Mouse (Mus musculus): Measurements from ENCODE around the gene Mxra7. TPM values are rescaled to one million over a fixed set of nuclear protein-coding genes. Genes with fewer than 3 reads are reported as not detected.

Mxra7 gene
- polyA plus RNA-seq, 1 experiment: 126 TPM

DNA sequence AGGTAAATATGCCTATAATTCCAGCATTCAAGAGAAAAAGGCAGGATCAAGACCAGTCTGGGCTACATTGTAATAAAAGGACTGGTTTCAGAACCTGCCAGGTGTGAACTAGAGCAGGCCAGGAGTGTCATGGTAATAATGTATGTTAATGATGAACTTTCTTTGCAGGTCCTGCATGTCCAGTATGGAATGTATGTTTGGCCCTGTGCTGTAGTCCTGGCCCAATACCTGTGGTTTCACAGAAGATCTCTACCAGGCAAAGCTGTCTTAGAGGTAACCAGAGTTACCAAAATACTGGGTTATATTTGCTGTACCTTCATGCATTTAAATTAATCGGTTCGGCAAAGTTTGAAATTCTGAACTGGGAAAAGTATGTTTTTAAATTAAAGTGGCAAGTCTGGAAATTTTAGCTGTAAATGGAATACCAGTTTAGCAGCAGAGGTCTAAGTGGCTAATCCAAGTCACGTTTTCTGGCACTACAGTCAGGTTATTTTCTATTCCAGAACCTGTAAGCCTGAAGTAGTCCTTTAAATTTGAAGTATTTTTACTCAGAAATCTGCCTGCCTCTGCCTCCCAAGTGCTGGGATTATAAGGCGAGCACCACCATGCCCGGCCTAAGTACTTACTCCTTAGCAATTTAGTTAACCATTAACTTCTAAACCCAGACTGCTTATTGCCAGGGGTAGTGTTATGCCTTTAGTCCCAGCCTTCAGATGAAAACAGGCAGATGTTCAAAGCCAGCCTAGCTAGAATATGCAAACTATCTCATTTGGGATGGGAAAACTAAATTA, 20.4 kb upstream of the Mxra7 start:
- Histone ChIP-seq H3K4me3 (no peak overlapping the region), H3K27me3 (ENCODE audit: control insufficient read depth, insufficient read depth, insufficient read length) (no peaks in the 10 kb centered on the region), H3K79me2 (ENCODE audit: control insufficient read depth, insufficient read depth) (peaks cover 45% of the 10 kb centered on the region), H3ac (ENCODE audit: control insufficient read depth, insufficient read length) (no peak overlapping the region), H3K36me3 (ENCODE audit: control insufficient read depth, insufficient read depth) (peaks cover 44% of the 10 kb centered on the region), H3K4me2 (ENCODE audit: low read depth) (peak overlapping the region; percentile 7)
- peak; percentile 19 for TF ChIP-seq POLR2AphosphoS2 (IDR thresholded peaks at IDR 0.05; ENCODE audit: insufficient read length, low read depth)
- no peak for TF ChIP-seq TCF3 (IDR thresholded peaks at IDR 0.05; ENCODE audit: insufficient read length, low read depth)

DNA sequence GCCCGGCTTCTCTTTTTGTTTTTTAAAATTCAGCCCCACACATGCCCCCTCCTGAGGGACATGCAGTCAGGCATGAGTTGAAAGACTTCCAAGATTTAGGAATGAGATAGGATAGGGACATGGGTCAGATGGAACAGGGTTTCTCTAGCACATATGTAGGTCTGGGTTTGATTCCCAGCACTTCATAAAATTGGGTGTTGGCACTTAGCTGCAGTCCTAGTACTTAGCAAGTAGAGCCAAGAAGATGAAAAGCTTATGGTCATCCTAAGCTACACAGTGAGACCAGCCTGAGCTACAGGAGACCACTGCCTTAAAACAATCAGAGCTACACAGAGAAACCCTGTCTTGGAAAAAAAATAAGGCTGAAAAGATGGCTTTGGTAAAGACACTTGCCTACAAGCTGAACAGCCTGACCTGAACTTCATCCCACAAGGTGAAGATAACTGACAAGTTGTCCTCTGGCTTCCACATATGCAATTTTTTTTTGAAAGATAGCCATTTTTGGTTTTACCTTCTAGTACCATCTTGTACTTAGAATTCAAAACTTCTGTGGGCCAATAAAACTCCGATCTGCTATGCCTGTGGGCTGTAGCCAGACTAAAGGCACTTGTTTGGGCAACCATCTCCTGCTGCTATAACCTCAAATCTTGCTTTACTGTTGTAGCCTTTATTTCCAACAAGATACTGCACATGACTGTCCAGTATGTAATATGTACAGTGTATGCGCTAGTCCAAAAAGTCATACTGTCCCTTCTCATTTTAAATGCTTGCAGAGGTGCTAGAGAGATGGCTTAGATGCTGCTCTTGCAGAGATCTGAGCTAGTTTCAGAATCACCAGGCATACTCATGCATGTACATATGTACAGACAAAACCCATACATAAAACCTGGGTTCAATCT, 19.6 kb upstream of the Mxra7 start:
- no peak overlapping the region for H3K4me3 ChIP-seq
- no peak for TF ChIP-seq TCF3 (IDR thresholded peaks at IDR 0.05; ENCODE audit: insufficient read length, low read depth)
- TF ChIP-seq TCF12 (IDR thresholded peaks at IDR 0.05; ENCODE audit: insufficient read depth, poor library complexity, severe bottlenecking): no peak
- no peak for TF ChIP-seq MYOG (IDR thresholded peaks at IDR 0.05; ENCODE audit: control insufficient read depth in 1 of 3, insufficient read depth in 1 of 3, insufficient read length in 2 of 3, low read depth in 2 of 3)
- no peak for TF ChIP-seq CEBPB (IDR thresholded peaks at IDR 0.05; ENCODE audit: insufficient read depth, poor library complexity, severe bottlenecking)
- TF ChIP-seq POLR2AphosphoS2 (IDR thresholded peaks at IDR 0.05; ENCODE audit: insufficient read length, low read depth): no peak
- TF ChIP-seq MYOD1 (IDR thresholded peaks at IDR 0.05; ENCODE audit: control insufficient read depth in 1 of 3, insufficient read length in 2 of 3, low read depth in 2 of 3): no peak
- no peak for TF ChIP-seq E2F4 (IDR thresholded peaks at IDR 0.05; ENCODE audit: insufficient read depth)
- no peak for TF ChIP-seq POLR2A (IDR thresholded peaks at IDR 0.05; ENCODE audit: insufficient read length, low read depth)
- no peak for TF ChIP-seq USF1 (IDR thresholded peaks at IDR 0.05; ENCODE audit: low read depth)
- TF ChIP-seq REST (IDR thresholded peaks at IDR 0.05; ENCODE audit: insufficient read depth, insufficient read length): no peak
- TF ChIP-seq SRF (IDR thresholded peaks at IDR 0.05; ENCODE audit: control insufficient read depth, insufficient read length, low read depth): no peak
- no peak for TF ChIP-seq MAX (IDR thresholded peaks at IDR 0.05; ENCODE audit: low read depth)
- H3K4me2 ChIP-seq (ENCODE audit: low read depth): no peak overlapping the region
- peaks cover 48% of the 10 kb centered on the region for H3K79me2 ChIP-seq (ENCODE audit: control insufficient read depth, insufficient read depth)
- no peak overlapping the region for H3ac ChIP-seq (ENCODE audit: control insufficient read depth, insufficient read length)
- H3K36me3 ChIP-seq (ENCODE audit: control insufficient read depth, insufficient read depth): peaks cover 44% of the 10 kb centered on the region
- no peaks in the 10 kb centered on the region for H3K27me3 ChIP-seq (ENCODE audit: control insufficient read depth, insufficient read depth, insufficient read length)

DNA sequence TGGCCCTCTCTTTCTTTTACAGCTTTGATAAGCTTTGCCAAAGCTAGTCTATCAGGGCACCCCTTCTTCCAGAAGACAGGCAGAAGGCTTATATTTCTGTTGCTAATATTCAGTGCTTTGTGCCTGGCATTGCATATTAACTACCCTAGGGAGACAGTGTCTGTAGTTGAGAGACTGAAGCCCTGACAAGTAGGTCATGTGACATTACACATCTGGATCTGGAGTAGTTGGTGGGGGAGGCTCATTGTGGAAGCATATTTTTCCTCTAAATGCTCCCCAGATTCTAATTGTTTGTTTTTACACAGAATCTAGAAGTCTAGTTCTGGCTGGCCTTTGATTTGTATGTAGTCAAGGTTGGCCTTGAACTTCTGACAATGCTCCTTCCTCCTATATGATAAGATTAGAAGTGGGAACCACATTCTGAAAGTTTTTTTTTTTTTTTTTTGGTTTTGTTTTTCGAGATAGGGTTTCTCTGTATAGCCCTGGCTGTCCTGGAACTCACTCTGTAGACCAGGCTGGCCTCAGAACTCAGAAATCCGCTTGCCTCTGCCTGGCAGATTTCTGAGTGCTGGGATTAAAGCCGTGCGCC, 18.8 kb upstream of the Mxra7 start:
- Histone ChIP-seq H3K36me3 (ENCODE audit: control insufficient read depth, insufficient read depth) (peaks cover 42% of the 10 kb centered on the region), H3K4me2 (ENCODE audit: low read depth) (no peak overlapping the region), H3K4me3 (no peak overlapping the region), H3K79me2 (ENCODE audit: control insufficient read depth, insufficient read depth) (peaks cover 51% of the 10 kb centered on the region), H3K27me3 (ENCODE audit: control insufficient read depth, insufficient read depth, insufficient read length) (no peaks in the 10 kb centered on the region), H3ac (ENCODE audit: control insufficient read depth, insufficient read length) (no peak overlapping the region)
- TF ChIP-seq USF1 (IDR thresholded peaks at IDR 0.05; ENCODE audit: low read depth) (peak; percentile 41), CEBPB (IDR thresholded peaks at IDR 0.05; ENCODE audit: insufficient read depth, poor library complexity, severe bottlenecking) (no peak)

GRCm38 (mm10) chr11:116843261-116844233, 15.7 kb upstream of the Mxra7 start, which contains the start of the genes Mettl23 and Jmjd6:
Gene Mettl23 (plus strand): TSS chr11:116843278.
Gene Jmjd6 (minus strand): TSS chr11:116843449.
- peak within 1 kb of the TSS; percentile 76 for H3ac ChIP-seq (ENCODE audit: control insufficient read depth, insufficient read length)
- H3K36me3 ChIP-seq (ENCODE audit: control insufficient read depth, insufficient read depth): peaks cover 33% of the 10 kb centered on the region
- peak within 1 kb of the TSS; percentile 93 for H3K4me3 ChIP-seq
- H3K27me3 ChIP-seq (ENCODE audit: control insufficient read depth, insufficient read depth, insufficient read length): no peaks in the 10 kb centered on the region
- H3K4me2 ChIP-seq (ENCODE audit: low read depth): peak within 1 kb of the TSS; percentile 98
- peaks cover 48% of the 10 kb centered on the region for H3K79me2 ChIP-seq (ENCODE audit: control insufficient read depth, insufficient read depth)
- TF ChIP-seq POLR2A (IDR thresholded peaks at IDR 0.05; ENCODE audit: insufficient read length, low read depth) (peak; percentile 50), SRF (IDR thresholded peaks at IDR 0.05; ENCODE audit: control insufficient read depth, insufficient read length, low read depth) (peak; percentile 74), CEBPB (IDR thresholded peaks at IDR 0.05; ENCODE audit: insufficient read depth, poor library complexity, severe bottlenecking) (no peak), POLR2AphosphoS2 (IDR thresholded peaks at IDR 0.05; ENCODE audit: insufficient read length, low read depth) (peak; percentile 85), E2F4 (IDR thresholded peaks at IDR 0.05; ENCODE audit: insufficient read depth) (peak; percentile 40), REST (IDR thresholded peaks at IDR 0.05; ENCODE audit: insufficient read depth, insufficient read length) (peak; percentile 23), USF1 (IDR thresholded peaks at IDR 0.05; ENCODE audit: low read depth) (no peak), MAX (IDR thresholded peaks at IDR 0.05; ENCODE audit: low read depth) (no peak), MYOG (IDR thresholded peaks at IDR 0.05; ENCODE audit: control insufficient read depth in 1 of 3, insufficient read depth in 1 of 3, insufficient read length in 2 of 3, low read depth in 2 of 3) (peak in 1 of 3 experiments; percentile 17), TCF3 (IDR thresholded peaks at IDR 0.05; ENCODE audit: insufficient read length, low read depth) (no peak), MYOD1 (IDR thresholded peaks at IDR 0.05; ENCODE audit: control insufficient read depth in 1 of 3, insufficient read length in 2 of 3, low read depth in 2 of 3) (no peak), TCF12 (IDR thresholded peaks at IDR 0.05; ENCODE audit: insufficient read depth, poor library complexity, severe bottlenecking) (no peak)
